Mouse (Mus musculus): ENCODE data around the gene Cx3cr1. TPM values are rescaled to one million over a fixed set of nuclear protein-coding genes. Genes with fewer than 3 reads are reported as not detected.

Gene Cx3cr1
- polyA plus RNA-seq, 1 experiment, result 9.1 TPM

DNA sequence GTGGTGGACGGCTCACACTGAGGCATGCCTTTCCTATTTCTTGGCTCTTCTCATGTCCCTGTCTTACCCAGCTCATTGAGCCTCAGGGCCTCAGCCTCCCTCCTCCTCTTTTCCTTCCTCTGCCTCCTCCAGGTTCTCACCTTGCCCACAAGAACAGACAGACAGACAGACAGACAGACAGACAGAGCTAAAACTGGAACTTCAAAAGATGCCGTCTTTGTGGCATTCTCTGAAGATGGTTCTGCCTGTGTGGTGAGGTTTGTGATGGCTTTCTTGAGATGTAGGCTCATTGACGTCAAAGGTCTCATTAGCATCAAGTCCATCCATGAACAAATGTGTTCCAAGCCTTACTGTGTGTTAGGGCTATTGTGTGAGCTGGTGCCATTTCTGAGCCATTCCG lies 13.0 kb upstream of the Cx3cr1 start:
- no peak for DNase-seq (ENCODE audit: low read depth)

DNA sequence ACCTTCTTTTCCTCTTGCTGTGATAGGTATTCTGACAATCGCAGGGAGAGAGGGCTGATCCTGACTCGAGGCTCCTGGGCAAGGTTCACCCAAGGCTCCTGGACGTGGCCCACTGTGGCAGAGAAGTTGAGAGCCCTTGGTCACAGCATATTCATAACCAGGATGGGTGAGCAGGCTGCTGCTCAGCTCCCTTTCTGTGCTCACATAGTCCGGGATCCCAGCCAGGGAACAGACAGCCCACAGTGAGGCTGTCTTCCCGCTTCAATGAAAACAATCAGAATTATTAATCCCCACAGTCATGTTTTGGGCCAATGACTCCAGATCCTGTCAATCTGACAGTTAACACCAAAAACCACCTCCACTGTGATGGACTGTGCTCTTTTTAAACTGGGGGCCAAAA lies 12.3 kb upstream of the Cx3cr1 start:
- no peak for DNase-seq (ENCODE audit: low read depth)

- DNase-seq (ENCODE audit: low read depth), result no peak
Measured at GRCm38 (mm10) chr9:120081247-120081646, 11.6 kb upstream of the Cx3cr1 start.

DNA sequence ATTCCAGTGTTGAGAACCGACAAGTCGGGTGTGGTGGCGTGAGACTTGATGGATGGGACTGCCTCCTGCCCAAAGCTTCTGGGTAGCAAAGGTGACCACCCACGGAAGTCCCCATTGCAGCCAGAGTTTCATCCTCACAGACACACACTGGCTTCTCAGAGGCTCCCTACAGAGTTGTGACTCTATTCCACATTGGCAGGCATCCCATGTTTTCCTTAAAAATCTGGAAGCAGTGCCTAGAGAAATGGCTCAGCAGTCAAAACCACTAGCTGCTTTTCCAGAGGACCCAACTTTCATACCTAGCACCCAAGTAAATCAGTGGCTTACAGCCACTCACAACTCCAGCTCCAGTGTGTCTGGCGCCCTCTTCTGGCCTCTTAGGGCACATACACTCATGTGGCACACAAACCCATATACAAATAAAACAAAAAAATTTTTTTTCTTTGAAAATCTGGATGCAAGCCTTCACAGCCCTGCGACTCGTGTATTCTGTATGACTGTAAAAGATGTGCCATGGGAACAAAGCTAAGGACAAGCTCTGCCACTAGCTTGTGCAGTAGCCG lies 10.9 kb upstream of the Cx3cr1 start:
- DNase-seq (ENCODE audit: low read depth), result no peak

- no peak for DNase-seq (ENCODE audit: low read depth)
Measured at GRCm38 (mm10) chr9:120079901-120080300, 10.2 kb upstream of the Cx3cr1 start.

- DNase-seq (ENCODE audit: low read depth), result no peak
Measured at GRCm38 (mm10) chr9:120078241-120078640, 8.6 kb upstream of the Cx3cr1 start.

DNA sequence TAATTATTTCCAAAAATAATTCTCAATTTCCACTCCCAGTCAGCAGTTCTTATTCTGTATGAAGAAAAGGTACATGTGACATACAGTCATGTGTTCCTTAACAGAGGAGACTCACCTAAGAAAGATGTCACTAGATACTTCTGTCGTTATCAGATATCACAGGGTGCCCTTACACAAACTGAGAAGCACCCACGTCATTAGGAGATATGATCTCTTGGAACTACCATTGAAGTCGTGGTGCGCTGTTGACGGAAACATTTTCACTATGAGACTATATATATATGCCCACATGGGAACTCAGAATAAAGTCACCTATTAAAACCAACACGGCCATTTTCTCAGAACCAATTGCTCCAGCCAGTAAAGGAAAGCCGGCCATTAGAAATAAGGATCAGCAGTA lies 4.8 kb upstream of the Cx3cr1 start:
- DNase-seq (ENCODE audit: low read depth), result no peak

DNA sequence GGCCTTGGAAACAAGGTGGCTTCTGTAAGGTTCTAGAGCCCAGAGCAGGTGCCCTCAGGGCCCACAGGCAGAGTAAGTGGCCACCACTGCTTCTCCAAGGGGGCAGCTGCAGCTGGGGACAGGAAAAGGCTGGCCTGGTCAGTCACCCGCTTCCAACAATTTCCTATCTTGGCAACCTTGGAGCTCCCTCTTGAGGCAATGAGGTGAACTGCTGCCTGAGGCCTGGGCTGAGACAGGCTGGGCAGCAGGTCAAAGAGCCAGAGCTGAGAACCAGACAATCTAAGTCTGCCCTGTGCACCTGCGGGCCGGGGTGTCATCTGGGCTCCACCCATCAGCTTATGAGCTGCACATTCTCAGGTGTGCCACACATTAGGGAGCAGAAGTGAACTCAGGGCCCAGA lies 3.5 kb upstream of the Cx3cr1 start:
- no peak for DNase-seq (ENCODE audit: low read depth)

GRCm38 (mm10) chr9:120071251-120071650 lies 1.6 kb upstream of the Cx3cr1 start:
- no peak for DNase-seq (ENCODE audit: low read depth)

- no peak for DNase-seq (ENCODE audit: low read depth)
Measured at GRCm38 (mm10) chr9:120068047-120068446, 1.6 kb downstream of the Cx3cr1 start.

DNA sequence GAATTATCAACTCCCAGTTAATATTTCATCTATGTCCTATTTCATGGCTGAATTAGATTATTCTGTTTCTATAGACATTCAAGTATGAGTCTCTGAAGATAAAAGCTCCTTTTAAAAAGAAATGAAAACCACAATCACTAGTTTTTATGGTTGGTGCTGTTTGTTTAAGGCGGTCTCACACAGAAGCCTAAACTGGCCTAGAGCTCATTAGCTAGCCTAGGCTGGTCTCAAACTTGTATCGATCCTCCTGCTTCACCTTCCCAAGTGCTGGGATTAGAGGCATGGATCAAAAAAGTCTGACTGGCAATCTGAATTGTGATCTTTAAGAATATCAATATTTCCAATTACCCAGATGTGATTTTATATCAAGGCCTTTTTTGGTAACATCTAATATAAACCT lies 2.1 kb downstream of the Cx3cr1 start:
- no peak for DNase-seq (ENCODE audit: low read depth)

DNA sequence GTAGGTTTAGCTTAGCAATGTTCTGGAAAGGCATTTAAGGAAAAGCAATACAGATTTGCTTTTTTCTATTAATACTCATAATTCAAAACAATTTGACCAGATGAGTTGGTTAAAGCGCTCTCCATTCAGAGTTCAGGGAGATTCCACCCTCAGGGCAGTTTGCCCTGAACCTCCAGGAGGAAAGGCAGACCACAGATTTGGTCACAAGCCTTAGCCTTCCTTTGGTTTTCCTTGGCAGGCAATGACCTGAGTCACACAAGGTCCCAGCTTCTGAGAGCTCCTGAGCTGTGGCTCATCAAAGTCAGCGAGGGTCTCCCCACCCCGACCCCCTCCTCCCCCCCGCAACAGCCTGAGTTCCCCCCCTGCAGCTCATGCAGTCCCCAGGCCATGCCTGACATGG lies 5.4 kb downstream of the Cx3cr1 start:
- DNase-seq (ENCODE audit: low read depth), result no peak

DNA sequence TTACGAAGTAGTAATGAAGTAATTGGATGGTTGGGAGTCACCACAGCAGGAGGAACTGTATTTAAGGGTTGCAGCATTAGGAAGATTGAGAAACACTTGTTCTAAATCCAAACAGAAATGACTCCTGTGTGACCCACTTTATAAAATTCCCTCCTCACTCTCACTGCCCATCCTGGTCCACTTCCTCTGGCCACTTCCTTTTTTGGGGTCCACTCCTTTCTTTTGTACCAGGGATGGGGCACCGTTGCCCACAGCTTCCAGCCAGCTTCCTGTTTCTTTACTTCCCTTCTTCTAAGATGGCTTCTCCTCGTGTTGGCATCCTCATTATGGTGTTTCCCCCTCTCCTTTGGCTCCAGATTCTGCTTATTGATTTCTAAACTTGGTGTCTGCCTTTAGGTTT lies 10.9 kb downstream of the Cx3cr1 start:
- no peak for DNase-seq (ENCODE audit: low read depth)

GRCm38 (mm10) chr9:120056201-120056600 lies 13.5 kb downstream of the Cx3cr1 start:
- DNase-seq (ENCODE audit: low read depth), result no peak

DNA sequence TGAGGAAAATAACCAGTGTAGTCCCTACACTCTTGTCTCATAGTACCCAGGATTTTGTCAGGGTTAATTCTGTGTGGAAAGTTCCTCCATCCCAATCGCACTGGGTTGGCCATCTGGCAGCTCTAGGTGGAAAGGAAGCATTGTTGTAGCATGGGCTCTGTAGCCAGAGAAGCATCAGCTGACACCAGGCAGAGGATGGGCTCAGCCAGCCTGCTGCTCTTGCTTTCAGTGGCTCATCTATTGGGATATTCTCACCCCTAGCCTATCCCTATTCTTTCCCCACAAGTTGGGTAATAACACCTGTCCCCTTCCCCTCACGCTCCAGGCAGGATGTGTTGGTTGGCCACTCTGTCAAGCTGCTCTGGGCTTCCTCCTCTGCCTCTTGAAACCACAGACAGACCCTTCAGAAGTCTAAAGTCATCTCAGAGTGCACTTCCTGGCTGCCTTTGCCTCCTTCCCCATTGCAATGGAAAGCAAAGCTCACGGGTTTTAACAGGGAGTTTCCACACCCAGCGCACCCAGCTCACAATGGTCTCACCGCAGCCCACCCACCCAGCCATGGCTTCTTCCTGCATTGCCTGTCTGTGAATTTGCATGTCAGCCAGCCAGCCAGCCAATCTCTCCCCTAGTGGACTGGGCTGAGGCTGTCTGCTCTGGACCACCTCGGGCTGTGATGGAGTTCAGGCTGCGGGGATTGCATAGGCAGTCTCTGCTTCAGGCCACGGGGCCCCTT lies 15.0 kb downstream of the Cx3cr1 start:
- no peak for DNase-seq (ENCODE audit: low read depth)

DNA sequence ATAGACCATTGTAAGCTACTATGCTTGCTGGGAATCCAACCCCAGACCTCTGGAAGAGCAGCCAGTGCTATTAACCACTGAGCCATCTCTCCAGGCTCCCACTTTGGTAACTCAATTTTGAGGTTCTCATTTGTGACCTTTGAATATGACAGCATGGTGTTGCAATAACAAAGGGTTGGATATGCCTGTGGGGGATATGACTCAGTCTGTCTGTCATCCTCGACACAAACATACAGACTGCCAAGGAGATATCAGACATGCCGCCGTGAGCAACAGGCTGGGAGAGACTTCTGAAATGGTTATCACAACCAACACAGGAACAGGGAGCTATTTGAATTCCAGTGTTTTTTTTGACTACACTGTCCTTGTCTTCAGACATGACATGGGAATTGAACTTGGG lies 20.3 kb downstream of the Cx3cr1 start:
- DNase-seq (ENCODE audit: low read depth), result no peak

DNA sequence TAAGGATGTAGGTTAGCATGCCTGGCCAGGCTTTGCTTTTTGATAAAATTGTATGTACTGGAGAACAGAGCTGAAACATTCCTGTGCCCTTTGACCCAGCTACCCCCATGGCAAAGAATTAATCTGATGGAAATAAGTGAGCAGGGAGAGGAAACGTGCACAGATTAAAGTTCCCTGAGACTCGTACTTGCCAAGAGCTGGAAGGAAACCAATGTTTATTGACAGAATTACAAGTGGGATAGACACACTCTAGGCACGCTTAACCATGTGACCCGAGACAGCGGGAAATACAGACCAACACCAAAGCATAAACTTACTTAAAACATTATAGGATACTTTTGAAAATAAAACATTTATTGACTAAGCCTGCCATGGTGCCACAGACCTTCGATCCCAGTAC lies 21.2 kb downstream of the Cx3cr1 start:
- DNase-seq (ENCODE audit: low read depth), result no peak

- no peak for DNase-seq (ENCODE audit: low read depth)
Measured at GRCm38 (mm10) chr9:120043115-120043514, 26.6 kb downstream of the Cx3cr1 start.

DNA sequence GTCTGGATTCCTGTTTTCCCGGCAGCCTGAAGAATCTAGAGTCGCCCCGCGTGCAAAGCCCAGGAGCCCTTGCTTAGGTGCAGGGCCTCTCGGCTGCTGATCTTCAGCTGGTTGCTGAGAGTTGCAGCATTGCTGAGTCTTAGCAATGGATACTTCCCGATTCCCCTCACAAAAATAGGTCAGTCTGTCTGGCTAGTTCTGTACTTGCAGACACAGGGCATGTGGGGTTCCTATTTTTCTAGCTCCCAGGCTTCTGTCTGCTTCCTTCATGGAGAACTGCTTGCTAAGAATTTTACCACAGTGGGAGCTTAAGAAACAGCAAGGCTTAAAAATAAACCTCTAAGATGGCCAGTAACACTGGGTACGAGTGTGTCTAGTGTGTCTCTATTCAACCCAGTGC lies 32.3 kb downstream of the Cx3cr1 start:
- no peak for DNase-seq (ENCODE audit: low read depth)

- DNase-seq (ENCODE audit: low read depth), result no peak
Measured at GRCm38 (mm10) chr9:120034375-120034774, 35.3 kb downstream of the Cx3cr1 start.

DNA sequence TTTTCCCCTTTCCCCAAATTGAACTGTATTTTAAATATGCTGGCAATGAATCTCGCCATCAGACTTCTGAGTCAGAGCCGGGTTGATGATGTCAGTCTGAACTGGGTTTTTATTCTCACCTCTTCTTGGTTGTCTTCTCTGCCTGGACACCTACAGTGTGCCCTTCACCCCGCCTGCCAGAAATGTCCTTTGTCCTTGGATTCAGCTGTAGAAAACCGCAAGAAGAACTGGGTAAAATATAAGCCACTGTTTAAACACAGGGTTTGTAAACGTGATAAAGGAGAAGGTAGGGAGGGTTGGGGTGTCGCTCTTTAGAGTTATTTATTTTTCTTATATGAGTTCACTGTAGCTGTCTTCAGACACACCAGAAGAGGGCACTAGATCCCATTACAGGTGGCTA lies 37.0 kb downstream of the Cx3cr1 start:
- no peak for DNase-seq (ENCODE audit: low read depth)

DNA sequence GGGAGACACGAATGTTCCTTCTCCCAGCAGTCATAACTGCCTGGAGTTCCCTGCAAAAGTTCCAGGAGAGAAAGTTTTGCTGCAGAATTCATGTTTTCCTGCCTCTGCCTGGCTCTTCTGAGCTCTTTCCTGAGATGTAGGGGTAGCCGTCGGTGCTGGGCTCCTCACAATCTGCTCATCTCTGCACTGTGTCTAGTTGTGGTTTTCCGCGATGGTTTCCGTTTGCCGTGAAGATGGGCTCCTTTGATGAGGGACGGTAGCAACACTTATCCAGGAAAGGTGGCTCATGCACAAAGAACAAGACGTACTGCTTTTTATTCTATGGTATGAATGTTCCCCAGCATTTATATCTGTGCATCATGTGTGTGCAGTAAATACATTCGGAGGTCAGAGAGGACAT lies 39.3 kb downstream of the Cx3cr1 start:
- DNase-seq (ENCODE audit: low read depth), result no peak

- no peak for DNase-seq (ENCODE audit: low read depth)
Measured at GRCm38 (mm10) chr9:120029880-120030279, 39.8 kb downstream of the Cx3cr1 start.

All from gonadal fat pad, adult 2 months (tissue).